Mouse (Mus musculus) urinary bladder, adult 2 months (tissue): Measurements from ENCODE around the gene Pah. TPM values are rescaled to one million over a fixed set of nuclear protein-coding genes. Genes with fewer than 3 reads are reported as not detected.

Experiments used
- DNase-seq: peaks from one replicate; pipeline ENCODE4 v3.0.0; 2022; ENCODE audit warnings: low spot score
- polyA plus RNA-seq: library from polyadenylated mRNA; depleted of rRNA; stranded (reverse); fragments of >200 nt; gene quantifications from 2 replicates; pipeline ENCODE4 v1.2.3, GENCODE M21; 2012

The Pah gene
- polyA plus RNA-seq, 1 experiment = not detected

GRCm38 (mm10) chr10:87503946-87504345 lies 17.6 kb upstream of the Pah start:
- peak; percentile 28 for DNase-seq

- no peak for DNase-seq
Observed at GRCm38 (mm10) chr10:87508581-87508980, 13.0 kb upstream of the Pah start.

GRCm38 (mm10) chr10:87513052-87513451 lies 8.5 kb upstream of the Pah start:
- no peak for DNase-seq

- no peak for DNase-seq
Observed at GRCm38 (mm10) chr10:87518585-87518984, 3.0 kb upstream of the Pah start.

GRCm38 (mm10) chr10:87520401-87521116 lies 1.0 kb upstream of the Pah start:
- no peak for DNase-seq

GRCm38 (mm10) chr10:87534172-87534571 lies 12.6 kb downstream of the Pah start:
- DNase-seq = no peak

GRCm38 (mm10) chr10:87545759-87546158 lies 24.2 kb downstream of the Pah start:
- DNase-seq = no peak

GRCm38 (mm10) chr10:87546299-87547234 lies 25.0 kb downstream of the Pah start:
- DNase-seq = no peak

GRCm38 (mm10) chr10:87552726-87553125 lies 31.1 kb downstream of the Pah start:
- DNase-seq = no peak

- DNase-seq = no peak
Observed at GRCm38 (mm10) chr10:87556441-87556840, 34.8 kb downstream of the Pah start.

GRCm38 (mm10) chr10:87563818-87564217 lies 42.2 kb downstream of the Pah start:
- no peak for DNase-seq

GRCm38 (mm10) chr10:87565712-87566111 lies 44.1 kb downstream of the Pah start:
- no peak for DNase-seq

GRCm38 (mm10) chr10:87572500-87572899 lies 50.9 kb downstream of the Pah start:
- DNase-seq = no peak

- DNase-seq = no peak
Observed at GRCm38 (mm10) chr10:87586696-87587095, 65.1 kb downstream of the Pah start.

GRCm38 (mm10) chr10:87593916-87594315 lies 72.3 kb downstream of the Pah start:
- DNase-seq = no peak

- no peak for DNase-seq
Observed at GRCm38 (mm10) chr10:87596361-87597074, 74.9 kb downstream of the Pah start.

GRCm38 (mm10) chr10:87597075-87597677 lies 75.6 kb downstream of the Pah start:
- DNase-seq = no peak

- DNase-seq = no peak
Observed at GRCm38 (mm10) chr10:87602151-87602550, 80.6 kb downstream of the Pah start.

- no peak for DNase-seq
Observed at GRCm38 (mm10) chr10:87625196-87625595, 103.6 kb downstream of the Pah start.
